In the genomic region with DNA sequence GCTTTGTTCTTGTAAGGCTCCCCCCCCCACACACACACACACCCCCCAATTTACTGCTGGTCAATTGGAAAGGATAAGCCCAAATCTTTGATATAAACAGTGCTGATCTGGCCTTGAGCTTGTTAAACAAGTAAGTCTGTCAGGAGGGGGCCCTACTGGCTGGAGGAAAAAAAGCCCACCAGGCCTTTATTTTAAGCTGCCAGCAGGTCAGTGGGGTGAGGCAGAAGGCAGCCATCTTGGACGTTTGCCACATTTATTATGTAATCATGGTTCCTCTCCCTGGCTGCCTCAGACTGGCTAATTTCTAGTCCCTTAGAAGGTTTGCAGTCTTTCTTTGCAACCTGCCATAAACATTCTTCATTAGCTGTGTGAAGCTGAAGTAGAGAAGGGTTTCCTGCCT, we compare ENCODE assay signal across 11 mouse cellular contexts.
DNase-seq lines count a peak whose midpoint lies in the region; ATAC-seq and TF ChIP-seq lines count a peak whose summit lies in the region.
"Had no signal": no experiment of that assay in that cellular context is flagged by ENCODE, and none has a peak within 500 bp of the region (broad histone marks: within the 10 kb centered on the region; RNA-seq: fewer than 3 reads in every experiment).

No protein-coding gene starts in this region.

- H3K9ac ChIP-seq in kidney, embryonic 16.5 days (replicated peaks; ENCODE audit: low read length) = no peak overlapping the region
- no peak overlapping the region for H3K9ac ChIP-seq in ES-Bruce4 (ENCODE audit: low read depth, poor library complexity, severe bottlenecking)
- H3K9ac ChIP-seq: embryonic facial prominence, embryonic 13.5 days; neural tube, embryonic 15.5 days had no signal

- WGBS in kidney, embryonic 16.5 days = 30% methylated on average over 1 of the region's 1 CpGs

- TF ChIP-seq CTCF in ES-Bruce4 (IDR thresholded peaks at IDR 0.05; ENCODE audit: low read depth, low read length) = no peak

- no peak overlapping the region for H3K27ac ChIP-seq in kidney, embryonic 16.5 days (ENCODE audit: low read length)
- peak overlapping the region; percentile 41; the same call in 1 of the 2 replicates for H3K27ac ChIP-seq in ES-Bruce4 (ENCODE audit: insufficient read depth, low read length)
- H3K27ac ChIP-seq: embryonic facial prominence, embryonic 13.5 days; macrophage; neural tube, embryonic 15.5 days had no signal

- H3K4me2 ChIP-seq in kidney, embryonic 16.5 days (replicated peaks; ENCODE audit: low read depth, low read length) = no peak overlapping the region
- H3K4me2 ChIP-seq: embryonic facial prominence, embryonic 13.5 days; neural tube, embryonic 15.5 days had no signal

- H3K4me1 ChIP-seq in kidney, embryonic 16.5 days (ENCODE audit: insufficient read depth, low read length) = no peaks in the 10 kb centered on the region
- no peaks in the 10 kb centered on the region for H3K4me1 ChIP-seq in ES-Bruce4 (ENCODE audit: control insufficient read depth, insufficient read depth, low read length)
- H3K4me1 ChIP-seq: embryonic facial prominence, embryonic 13.5 days had no signal

- TF ChIP-seq EP300 in ES-Bruce4 (IDR thresholded peaks at IDR 0.05; ENCODE audit: insufficient read depth, low read depth, low read length) = no peak

- no peaks in the 10 kb centered on the region for H3K36me3 ChIP-seq in kidney, embryonic 16.5 days (ENCODE audit: insufficient read depth, low read length)
- H3K36me3 ChIP-seq in ES-Bruce4 (ENCODE audit: control insufficient read depth, insufficient read depth, low read length, poor library complexity, severe bottlenecking) = no peaks in the 10 kb centered on the region
- H3K36me3 ChIP-seq: embryonic facial prominence, embryonic 13.5 days; neural tube, embryonic 15.5 days had no signal

- ATAC-seq in kidney, embryonic 16.5 days (ENCODE audit: low FRiP score, low TSS enrichment) = no peak
- ATAC-seq in granulocyte monocyte progenitor cell, adult 5-6 weeks (replicated peaks; ENCODE audit: poor library complexity, severe bottlenecking) = peak; percentile 57

- no peaks in the 10 kb centered on the region for H3K27me3 ChIP-seq in kidney, embryonic 16.5 days (ENCODE audit: insufficient read depth, low read length)
- no peaks in the 10 kb centered on the region for H3K27me3 ChIP-seq in ES-Bruce4 (ENCODE audit: control insufficient read depth, insufficient read depth, low read length, poor library complexity, severe bottlenecking)
- H3K27me3 ChIP-seq: embryonic facial prominence, embryonic 13.5 days; neural tube, embryonic 15.5 days had no signal

- no peaks in the 10 kb centered on the region for H3K9me3 ChIP-seq in kidney, embryonic 16.5 days (ENCODE audit: low read length)
- H3K9me3 ChIP-seq in ES-Bruce4 (replicated peaks; ENCODE audit: control insufficient read depth, insufficient read depth, low read length, poor library complexity, severe bottlenecking) = no peaks in the 10 kb centered on the region
- H3K9me3 ChIP-seq: embryonic facial prominence, embryonic 13.5 days; neural tube, embryonic 15.5 days had no signal

- no peak for TF ChIP-seq POLR2A in ES-Bruce4 (IDR thresholded peaks at IDR 0.05; ENCODE audit: insufficient read depth, low read length)

- DNase-seq in kidney, adult 11 months = peak; percentile 23
- peak; percentile 38 for DNase-seq in NIH3T3 (ENCODE audit: low read depth)
- no peak for DNase-seq in spleen, postnatal 4 days (ENCODE audit: low spot score in 2 of 2)
- no peak for DNase-seq in gastrocnemius, postnatal 4 days (ENCODE audit: low spot score in 2 of 2)
- DNase-seq: gastrocnemius, postnatal 10 days had no signal

- no peak overlapping the region for H3K4me3 ChIP-seq in kidney, embryonic 16.5 days (ENCODE audit: low read length)
- H3K4me3 ChIP-seq in ES-Bruce4 (ENCODE audit: low read depth, low read length) = no peak overlapping the region
- H3K4me3 ChIP-seq: embryonic facial prominence, embryonic 13.5 days; neural tube, embryonic 15.5 days had no signal

Comparison
In these comparisons a context has a peak if more than half of its experiments do, and no peak if none do; other contexts are left out.
1. DNase-seq: peak in kidney, adult 11 months (single experiment) and NIH3T3 (single experiment); none in spleen, postnatal 4 days (0 of 2) and gastrocnemius, postnatal 4 days (0 of 2).